11 mouse cellular contexts compared by ENCODE assay signal in the genomic region with DNA sequence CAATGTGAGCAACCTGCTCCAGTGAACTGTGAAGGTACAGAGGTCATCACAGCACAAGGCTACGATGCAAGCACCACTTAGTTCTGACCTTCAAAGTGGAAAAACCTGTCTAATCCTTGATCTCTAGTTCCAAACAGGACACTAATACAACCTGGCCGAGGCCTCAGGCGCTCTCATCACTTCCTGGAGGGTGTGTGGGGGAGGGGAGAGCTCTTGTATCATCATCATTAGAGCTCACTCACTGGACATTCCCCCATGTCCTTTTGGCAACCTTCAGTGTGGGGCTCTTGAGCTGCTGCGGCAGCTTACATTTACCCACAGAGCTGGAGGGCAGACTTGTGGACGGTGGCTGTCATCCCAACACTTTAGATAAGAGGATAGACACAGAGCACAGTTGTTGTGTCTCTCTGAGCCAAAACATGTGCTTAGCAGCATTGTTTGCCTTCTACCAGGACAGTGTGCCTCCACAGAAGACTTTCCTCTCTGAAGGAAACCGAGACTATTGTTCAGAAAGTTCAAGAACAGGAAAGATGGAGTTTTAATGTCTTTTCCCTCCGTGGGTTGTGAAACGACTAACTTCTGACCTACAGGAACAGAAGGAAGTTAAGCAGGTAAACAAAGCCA.
DNase-seq lines count a peak whose midpoint lies in the region; ATAC-seq lines count a peak whose summit lies in the region.
"Had no signal": no experiment of that assay in that cellular context is flagged by ENCODE, and none has a peak within 500 bp of the region (broad histone marks: within the 10 kb centered on the region; RNA-seq: fewer than 3 reads in every experiment).

No protein-coding gene starts in this region.

- WGBS in forebrain, embryonic 12.5 days = 86% methylated on average over 8 of the region's 8 CpGs

- H3K9me3 ChIP-seq in forebrain, embryonic 12.5 days = no peaks in the 10 kb centered on the region
- H3K9me3 ChIP-seq: liver, embryonic 13.5 days; midbrain, embryonic 13.5 days; neural tube, embryonic 13.5 days had no signal

- no peak overlapping the region for H3K9ac ChIP-seq in forebrain, embryonic 12.5 days
- H3K9ac ChIP-seq: liver, embryonic 13.5 days; midbrain, embryonic 13.5 days; neural tube, embryonic 13.5 days had no signal

- H3K27me3 ChIP-seq in forebrain, embryonic 12.5 days = no peaks in the 10 kb centered on the region
- H3K27me3 ChIP-seq: midbrain, embryonic 13.5 days; neural tube, embryonic 13.5 days had no signal

- H3K36me3 ChIP-seq in forebrain, embryonic 12.5 days (replicated peaks) = no peaks in the 10 kb centered on the region
- H3K36me3 ChIP-seq: liver, embryonic 13.5 days; midbrain, embryonic 13.5 days; neural tube, embryonic 13.5 days had no signal

- H3K4me3 ChIP-seq in forebrain, embryonic 12.5 days (replicated peaks) = no peak overlapping the region
- H3K4me3 ChIP-seq: liver, embryonic 13.5 days; midbrain, embryonic 13.5 days; neural tube, embryonic 13.5 days had no signal

- intact Hi-C loops in heart, postnatal 10 days (cut with DNase I) = loop anchor here (5.0 kb wide), 1 partner anchor 183 kb away; no protein-coding TSS in a partner anchor

- peak; percentile 41 for DNase-seq in urinary bladder, postnatal 14 days (ENCODE audit: low spot score)
- no peak for DNase-seq in urinary bladder, adult 2 months (ENCODE audit: low spot score)
- peak; percentile 59 to 61 for DNase-seq in heart, postnatal 10 days
- peak; percentile 55 for DNase-seq in kidney, postnatal 14 days
- peak; percentile 59 for DNase-seq in yolk sac, embryonic 10.5 days (ENCODE audit: low spot score)
- DNase-seq in frontal cortex, postnatal 25 days (ENCODE audit: low spot score in 2 of 2) = no peak
- DNase-seq in right cerebral cortex, postnatal 36 days (ENCODE audit: low spot score in 2 of 2) = no peak
- DNase-seq: liver, embryonic 13.5 days had no signal

- no peak overlapping the region for H3K4me2 ChIP-seq in forebrain, embryonic 12.5 days
- H3K4me2 ChIP-seq: liver, embryonic 13.5 days; midbrain, embryonic 13.5 days; neural tube, embryonic 13.5 days had no signal

- no peak overlapping the region for H3K27ac ChIP-seq in forebrain, embryonic 12.5 days
- H3K27ac ChIP-seq: liver, embryonic 13.5 days; midbrain, embryonic 13.5 days; neural tube, embryonic 13.5 days had no signal

- no peaks in the 10 kb centered on the region for H3K4me1 ChIP-seq in forebrain, embryonic 12.5 days
- H3K4me1 ChIP-seq: midbrain, embryonic 13.5 days; neural tube, embryonic 13.5 days had no signal

- ATAC-seq in forebrain, embryonic 12.5 days (ENCODE audit: low FRiP score) = no peak
- ATAC-seq: midbrain, embryonic 13.5 days had no signal

Comparison
In these comparisons a context has a peak if more than half of its experiments do, and no peak if none do; other contexts are left out.
1. DNase-seq: peak in urinary bladder, postnatal 14 days (single experiment), heart, postnatal 10 days (2 of 2), kidney, postnatal 14 days (single experiment) and yolk sac, embryonic 10.5 days (single experiment); none in urinary bladder, adult 2 months (single experiment), frontal cortex, postnatal 25 days (0 of 2) and right cerebral cortex, postnatal 36 days (0 of 2).